Mouse (Mus musculus) ZHBTc4 (cell line): ENCODE results near the gene Tcn2.
A peak's percentile ranks its signal among the peaks of the same experiment; 100 is the strongest.

Experiments used
- DNase-seq: peaks from one replicate; pipeline ENCODE4 v3.0.0-alpha.2; 2011; ENCODE audit warnings: low read depth, low spot score

Gene Tcn2

GRCm38 (mm10) chr11:3894406-3895281 lies 37.3 kb downstream of the Tcn2 start, which contains the start of the genes 4921536K21Rik and Dusp18:
Gene 4921536K21Rik, minus strand, starts transcription at chr11:3895098.
Gene Dusp18, plus strand, starts transcription at chr11:3895240.
- DNase-seq: peak; percentile 98

- no peak for DNase-seq
These were observed 38.0 kb downstream of the Tcn2 start for GRCm38 (mm10) chr11:3893970-3894369.

GRCm38 (mm10) chr11:3887331-3887730 lies 44.6 kb downstream of the Tcn2 start:
- peak; percentile 63 for DNase-seq

GRCm38 (mm10) chr11:3883711-3884110 lies 48.2 kb downstream of the Tcn2 start:
- no peak for DNase-seq

- peak; percentile 89 for DNase-seq
These were observed 52.1 kb downstream of the Tcn2 start for GRCm38 (mm10) chr11:3879836-3880235.

GRCm38 (mm10) chr11:3878660-3879059 lies 53.3 kb downstream of the Tcn2 start:
- peak; percentile 13 for DNase-seq

- DNase-seq: no peak
These were observed 55.5 kb downstream of the Tcn2 start for GRCm38 (mm10) chr11:3876419-3876818.
